Mouse (Mus musculus) neural tube, embryonic 15.5 days (tissue): ENCODE data around the gene Plk3. TPM values are rescaled to one million over a fixed set of nuclear protein-coding genes. Genes with fewer than 3 reads are reported as not detected.
A peak's percentile ranks its signal among the peaks of the same experiment; 100 is the strongest.

Source experiments
- ATAC-seq: fragments of 200-750 bp; cut with Nextera tagmentation; 2 replicates; pipeline ENCODE4 v1.8.0; 2017; ENCODE audit warnings: mild to moderate bottlenecking, moderate TSS enrichment, moderate library complexity; ENCODE audit not compliant: low FRiP score
- H3K27ac ChIP-seq: fragments of 300-500 bp; sonication (generic); replicated peaks from 2 replicates; pipeline ENCODE4 v1.5.1; 2015; ENCODE audit warnings: mild to moderate bottlenecking, inconsistent platforms
- H3K27me3 ChIP-seq: fragments of 300-500 bp; sonication (generic); replicated peaks from 2 replicates; pipeline ENCODE4 v1.6.1; 2015; ENCODE audit warnings: inconsistent platforms
- H3K36me3 ChIP-seq: fragments of 300-500 bp; sonication (generic); 2 replicates; pipeline ENCODE4 v1.6.1; 2015; ENCODE audit warnings: inconsistent platforms
- H3K4me1 ChIP-seq: fragments of 300-500 bp; sonication (generic); 2 replicates; pipeline ENCODE4 v1.6.1; 2015; ENCODE audit warnings: inconsistent platforms
- H3K4me2 ChIP-seq: fragments of 300-500 bp; sonication (generic); 2 replicates; pipeline ENCODE4 v1.6.1; 2015; ENCODE audit warnings: inconsistent platforms, mild to moderate bottlenecking, moderate library complexity
- H3K4me3 ChIP-seq: fragments of 300-500 bp; sonication (generic); replicated peaks from 2 replicates; pipeline ENCODE4 v1.5.1; 2015; ENCODE audit warnings: mild to moderate bottlenecking, inconsistent platforms
- H3K9ac ChIP-seq: fragments of 300-500 bp; sonication (generic); replicated peaks from 2 replicates; pipeline ENCODE4 v1.6.1; 2015; ENCODE audit warnings: mild to moderate bottlenecking, inconsistent platforms
- H3K9me3 ChIP-seq: fragments of 300-500 bp; sonication (generic); replicated peaks from 2 replicates; pipeline ENCODE4 v1.6.1; 2016; ENCODE audit warnings: inconsistent platforms
- WGBS: fragments of 180-500 bp; shearing (Covaris S2); methylation state at CpG from one replicate; pipeline ENCODE4 v1.1.7; 2015; ENCODE audit warnings: mixed read lengths; 5-methylcytosine and 5-hydroxymethylcytosine counted together
- polyA plus RNA-seq: library from polyadenylated mRNA; unstranded; fragments of >200 nt; fragmentation: Nextera tagmentation; extraction: Ambion mirVana; gene quantifications from 2 replicates; pipeline ENCODE4 v1.2.1, GENCODE M21; 2015

The Plk3 gene
- polyA plus RNA-seq, 1 experiment from 2014 or later, result 22.5 TPM

GRCm38 (mm10) chr4:117134601-117134995 is 835 bp upstream of the Plk3 start:
- no peak overlapping the region for H3K9ac ChIP-seq
- 37% methylated on average over 2 of the region's 2 CpGs for WGBS
- peak overlapping the region; percentile 88; the same call in 1 of the 2 replicates for H3K27ac ChIP-seq
- peaks cover 29% of the 10 kb centered on the region for H3K4me1 ChIP-seq
- H3K9me3 ChIP-seq, result no peaks in the 10 kb centered on the region
- peak overlapping the region; percentile 91; the same call in 1 of the 2 replicates for H3K4me3 ChIP-seq
- no peaks in the 10 kb centered on the region for H3K27me3 ChIP-seq
- no peak for ATAC-seq
- peaks cover 19% of the 10 kb centered on the region for H3K36me3 ChIP-seq
- H3K4me2 ChIP-seq, result peak overlapping the region; percentile 73

- WGBS, result under 1% methylated on average over 42 of the region's 42 CpGs
- H3K9me3 ChIP-seq, result no peaks in the 10 kb centered on the region
- H3K4me1 ChIP-seq, result peaks cover 29% of the 10 kb centered on the region
Observed at GRCm38 (mm10) chr4:117133366-117133796, 382 bp downstream of the Plk3 start.

GRCm38 (mm10) chr4:117132794-117133143 is 994 bp downstream of the Plk3 start:
- Histone ChIP-seq H3K36me3 (peaks cover 35% of the 10 kb centered on the region), H3K27ac (peak overlapping the region; percentile 88), H3K9me3 (no peaks in the 10 kb centered on the region), H3K4me1 (peaks cover 29% of the 10 kb centered on the region), H3K4me2 (peak overlapping the region; percentile 73), H3K4me3 (peak overlapping the region; percentile 91), H3K9ac (peak overlapping the region; percentile 85), H3K27me3 (no peaks in the 10 kb centered on the region)
- no peak for ATAC-seq
- 7% methylated on average over 11 of the region's 11 CpGs for WGBS

More at GRCm38 (mm10) chr4:117133366-117133796, 382 bp downstream of the Plk3 start:
- H3K9ac ChIP-seq, result peak overlapping the region; percentile 85
- peak overlapping the region; percentile 73 for H3K4me2 ChIP-seq
- ATAC-seq, result peak; percentile 49
- no peaks in the 10 kb centered on the region for H3K27me3 ChIP-seq
- peaks cover 30% of the 10 kb centered on the region for H3K36me3 ChIP-seq
- peak overlapping the region; percentile 91 for H3K4me3 ChIP-seq
- peak overlapping the region; percentile 88 for H3K27ac ChIP-seq

- Histone ChIP-seq H3K4me1 (peaks cover 29% of the 10 kb centered on the region), H3K27ac (no peak overlapping the region; the same call in 1 of the 2 replicates), H3K9me3 (no peaks in the 10 kb centered on the region), H3K4me2 (peak overlapping the region; percentile 73), H3K36me3 (peaks cover 38% of the 10 kb centered on the region), H3K27me3 (no peaks in the 10 kb centered on the region), H3K9ac (peak overlapping the region; percentile 85), H3K4me3 (peak overlapping the region; percentile 91)
- ATAC-seq, result no peak
- 10% methylated on average over 7 of the region's 7 CpGs for WGBS
Observed at GRCm38 (mm10) chr4:117131890-117132793, 1.6 kb downstream of the Plk3 start.

- Histone ChIP-seq H3K4me2 (0 out of 2 replicates have a peak overlapping the region, but pooled peaks have one; percentile 73), H3K27ac (no peak overlapping the region), H3K4me1 (peaks cover 33% of the 10 kb centered on the region), H3K36me3 (peaks cover 39% of the 10 kb centered on the region), H3K9me3 (no peaks in the 10 kb centered on the region), H3K9ac (no peak overlapping the region), H3K27me3 (no peaks in the 10 kb centered on the region), H3K4me3 (no peak overlapping the region)
- ATAC-seq, result no peak
- 55% methylated on average over 6 of the region's 6 CpGs for WGBS
Observed at GRCm38 (mm10) chr4:117131198-117131597, 2.6 kb downstream of the Plk3 start.

GRCm38 (mm10) chr4:117130790-117131189 is 3.0 kb downstream of the Plk3 start:
- peaks cover 39% of the 10 kb centered on the region for H3K36me3 ChIP-seq
- no peaks in the 10 kb centered on the region for H3K9me3 ChIP-seq
- H3K27ac ChIP-seq, result no peak overlapping the region
- ATAC-seq, result no peak
- H3K4me2 ChIP-seq, result no peak overlapping the region
- no peaks in the 10 kb centered on the region for H3K27me3 ChIP-seq
- no peak overlapping the region for H3K4me3 ChIP-seq
- WGBS, result 40% methylated on average over 6 of the region's 6 CpGs
- H3K9ac ChIP-seq, result no peak overlapping the region
- H3K4me1 ChIP-seq, result peaks cover 35% of the 10 kb centered on the region

GRCm38 (mm10) chr4:117127991-117128686 is 5.6 kb downstream of the Plk3 start:
- no peak overlapping the region for H3K27ac ChIP-seq
- H3K4me1 ChIP-seq, result peaks cover 40% of the 10 kb centered on the region
- no peak overlapping the region for H3K4me2 ChIP-seq
- H3K9ac ChIP-seq, result no peak overlapping the region
- no peak overlapping the region for H3K4me3 ChIP-seq
- ATAC-seq, result no peak
- H3K9me3 ChIP-seq, result no peaks in the 10 kb centered on the region
- no peaks in the 10 kb centered on the region for H3K27me3 ChIP-seq
- peaks cover 39% of the 10 kb centered on the region for H3K36me3 ChIP-seq
- WGBS, result 89% methylated on average over 33 of the region's 33 CpGs

- 88% methylated on average over 9 of the region's 9 CpGs for WGBS
- Histone ChIP-seq H3K27me3 (no peaks in the 10 kb centered on the region), H3K36me3 (peaks cover 39% of the 10 kb centered on the region), H3K9ac (peak within 1 kb of the TSS; percentile 43), H3K4me1 (peaks cover 26% of the 10 kb centered on the region), H3K4me2 (peak within 1 kb of the TSS; percentile 13; the same call in 1 of the 2 replicates), H3K27ac (peak within 1 kb of the TSS; percentile 76), H3K4me3 (no peak within 1 kb of the TSS), H3K9me3 (no peaks in the 10 kb centered on the region)
- ATAC-seq, result no peak
Observed at GRCm38 (mm10) chr4:117126675-117127290, 7.0 kb downstream of the Plk3 start, which contains the start of gene Tctex1d4. Gene Tctex1d4, plus strand, starts transcription at chr4:117126794.

- WGBS, result 54% methylated on average over 15 of the region's 15 CpGs
- H3K9me3 ChIP-seq, result no peaks in the 10 kb centered on the region
- H3K4me1 ChIP-seq, result peaks cover 24% of the 10 kb centered on the region
- no peak overlapping the region for H3K4me3 ChIP-seq
- H3K4me2 ChIP-seq, result no peak overlapping the region; the same call in 1 of the 2 replicates
- peaks cover 34% of the 10 kb centered on the region for H3K36me3 ChIP-seq
- H3K27ac ChIP-seq, result peak overlapping the region; percentile 76
- no peak for ATAC-seq
- H3K9ac ChIP-seq, result peak overlapping the region; percentile 43
- no peaks in the 10 kb centered on the region for H3K27me3 ChIP-seq
Observed at GRCm38 (mm10) chr4:117125910-117126674, 7.7 kb downstream of the Plk3 start.

- Histone ChIP-seq H3K4me1 (peaks cover 27% of the 10 kb centered on the region), H3K4me2 (peak within 1 kb of the TSS; percentile 13), H3K27ac (peak within 1 kb of the TSS; percentile 76), H3K27me3 (no peaks in the 10 kb centered on the region), H3K9me3 (no peaks in the 10 kb centered on the region), H3K9ac (peak within 1 kb of the TSS; percentile 43), H3K36me3 (peaks cover 28% of the 10 kb centered on the region), H3K4me3 (no peak within 1 kb of the TSS)
- ATAC-seq, result 0 out of 2 replicates have a peak, but pooled peaks have one; percentile 10
- WGBS, result 29% methylated on average over 8 of the region's 8 CpGs
Observed at GRCm38 (mm10) chr4:117125348-117125909, 8.3 kb downstream of the Plk3 start, which contains the start of gene Btbd19. Gene Btbd19, minus strand, starts transcription at chr4:117125725.
